Mouse (Mus musculus) layer of hippocampus, postnatal 14 days (tissue): ENCODE data around the gene Ankrd55. TPM values are rescaled to one million over a fixed set of nuclear protein-coding genes. Genes with fewer than 3 reads are reported as not detected.
"Not testable (repeated sequence)": the region's sequence is repeated elsewhere in the genome, so short reads cannot be mapped to it uniquely, and the experiment has no call there.

Experiments
- DNase-seq, 2 experiments: peaks; one replicate each; pipeline ENCODE4 v3.0.0; 2021 to 2022; ENCODE audit warnings: low spot score in 2 of 2, mixed read lengths in 1 of 2
- total RNA-seq, 2 experiments: library from RNA; stranded (reverse); gene quantifications; 2 replicates each; pipeline ENCODE4 v1.2.3; 2021

The Ankrd55 gene
- total RNA-seq, 2 experiments from 2014 or later = 5.7 to 7.0 TPM

DNA sequence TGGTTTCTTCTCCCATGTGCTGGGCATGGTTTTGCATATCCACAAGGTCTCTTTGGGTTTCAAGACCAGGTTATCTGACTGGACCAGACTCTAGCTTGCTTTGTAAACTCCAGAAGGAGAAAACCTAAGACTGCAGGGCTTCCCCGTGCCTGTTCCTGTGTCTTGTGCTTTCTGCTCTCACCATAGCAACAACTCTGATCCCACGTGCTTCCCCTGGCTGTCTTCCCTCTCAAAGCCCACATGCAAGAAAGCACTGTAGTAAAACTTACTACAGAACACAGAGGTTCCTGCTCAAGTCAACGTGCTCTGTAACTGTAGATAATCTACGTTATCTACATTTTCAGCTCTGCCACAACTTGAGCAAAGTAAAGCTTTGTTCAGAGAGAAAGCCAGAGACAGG is 4.2 kb downstream of the Ankrd55 start:
- peak; percentile 41 to 57 for DNase-seq

DNA sequence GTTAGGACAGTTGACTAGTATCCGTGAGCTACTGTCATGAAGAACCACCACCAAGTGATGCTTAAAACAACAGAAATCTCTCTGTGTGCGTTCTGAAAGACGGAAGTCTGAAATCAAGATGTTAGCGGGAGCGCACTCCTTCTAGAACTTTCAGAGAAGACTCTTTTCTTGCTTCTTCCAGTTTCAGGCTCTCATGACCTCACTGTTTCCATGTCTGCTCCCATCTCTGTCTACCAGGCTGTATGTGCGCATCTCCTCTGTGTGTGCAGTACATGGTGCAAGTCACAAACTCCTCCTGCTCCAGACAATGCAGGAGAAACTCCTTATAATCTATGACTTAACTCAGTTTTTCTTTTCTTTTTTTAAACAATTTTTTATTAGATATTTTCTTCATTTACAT is 4.8 kb downstream of the Ankrd55 start:
- DNase-seq = no peak

DNA sequence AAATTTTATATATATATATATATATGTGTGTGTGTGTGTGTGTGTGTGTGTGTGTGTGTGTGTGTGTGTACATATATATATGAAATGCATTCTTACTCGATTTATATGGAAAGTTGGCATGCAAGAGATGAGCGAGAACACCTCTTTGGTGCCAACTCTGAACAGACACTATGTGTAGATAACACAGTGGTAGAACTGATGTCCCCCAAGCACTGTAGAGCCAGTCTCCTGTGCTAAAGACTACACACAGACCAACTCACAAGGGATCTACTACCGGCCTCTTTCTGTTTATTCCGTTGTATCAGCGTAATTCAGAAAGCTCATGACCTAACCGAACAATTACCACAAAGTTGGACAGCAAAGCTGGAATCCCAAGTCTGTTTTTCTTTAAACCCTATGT is 6.2 kb downstream of the Ankrd55 start:
- no peak for DNase-seq

DNA sequence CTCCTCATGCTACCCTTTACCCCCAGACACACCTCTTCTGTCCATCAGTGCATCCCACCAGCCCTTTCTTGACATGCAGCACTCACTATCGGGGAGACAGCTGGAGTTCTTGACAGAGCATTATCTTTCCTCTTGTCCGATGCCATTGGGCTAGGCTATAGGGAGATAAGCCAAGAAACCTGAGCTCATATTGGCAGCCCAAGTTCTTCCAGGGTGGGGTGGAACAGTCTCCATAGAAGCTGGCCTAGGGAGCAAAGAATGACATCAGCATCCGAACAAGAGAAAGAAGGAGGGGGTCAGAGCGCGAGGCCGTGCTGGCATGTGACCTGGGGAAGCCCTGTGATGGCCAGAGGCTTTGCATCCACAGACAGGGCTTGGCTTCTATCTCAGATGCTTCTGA is 9.5 kb downstream of the Ankrd55 start:
- DNase-seq = no peak

DNA sequence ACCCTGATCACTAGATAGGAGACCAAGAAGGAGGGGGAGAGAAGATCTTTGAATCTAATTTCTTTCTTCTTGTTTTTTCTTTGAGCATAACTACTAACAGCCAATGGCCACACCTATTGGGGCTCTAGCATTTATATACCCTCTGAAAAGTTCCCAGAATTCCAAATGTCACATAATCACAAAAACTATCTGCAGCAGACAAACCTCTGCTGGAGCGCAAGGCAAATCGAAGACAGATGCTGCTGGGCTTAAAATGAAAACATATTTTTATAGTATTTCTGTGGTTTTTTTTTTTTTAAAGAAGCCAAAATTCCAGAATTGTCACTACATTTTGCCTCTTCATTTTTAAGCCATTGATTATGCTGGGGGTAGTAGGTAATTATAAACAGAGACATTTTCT is 15.2 kb downstream of the Ankrd55 start:
- DNase-seq = no peak

DNA sequence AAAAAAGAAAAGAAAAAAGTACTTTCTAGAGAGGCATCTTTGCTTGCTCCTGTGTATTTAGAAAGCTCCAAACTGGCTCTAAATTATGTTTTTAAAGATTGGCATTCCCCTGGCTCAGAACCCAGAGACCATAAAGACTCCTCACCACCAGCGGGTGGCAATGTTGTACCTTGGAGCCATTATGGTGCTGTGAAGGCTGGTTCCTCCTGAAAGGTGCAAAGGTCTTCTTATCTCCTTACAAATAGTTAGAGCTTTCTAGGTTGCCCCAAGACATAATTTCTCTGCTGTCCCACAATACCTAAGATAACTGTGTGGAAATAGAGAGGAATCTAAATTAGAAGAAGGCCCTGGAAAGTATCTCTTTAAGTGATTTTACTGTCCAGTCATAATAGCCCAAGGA is 20.4 kb downstream of the Ankrd55 start:
- DNase-seq = peak in 1 of 2 experiments; percentile 32

DNA sequence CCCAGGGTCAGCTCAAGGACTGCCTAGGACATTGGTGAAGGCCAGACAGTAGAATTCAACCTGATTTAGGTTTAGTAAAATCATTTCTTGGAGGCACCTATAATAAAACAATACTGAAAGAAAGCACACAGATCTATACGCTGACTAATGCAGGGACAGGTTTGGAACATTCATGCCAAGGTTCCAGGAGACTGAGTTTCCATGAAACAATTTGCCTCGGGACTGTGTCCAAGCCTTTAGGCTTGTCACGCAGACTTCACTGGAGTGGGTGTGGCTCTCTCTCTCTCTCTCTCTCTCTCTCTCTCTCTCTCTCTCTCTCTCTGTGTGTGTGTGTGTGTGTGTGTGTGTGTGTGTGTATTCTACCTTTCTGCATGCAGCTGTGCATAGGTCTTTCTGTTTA is 23.4 kb downstream of the Ankrd55 start:
- not testable (repeated sequence) for DNase-seq

DNA sequence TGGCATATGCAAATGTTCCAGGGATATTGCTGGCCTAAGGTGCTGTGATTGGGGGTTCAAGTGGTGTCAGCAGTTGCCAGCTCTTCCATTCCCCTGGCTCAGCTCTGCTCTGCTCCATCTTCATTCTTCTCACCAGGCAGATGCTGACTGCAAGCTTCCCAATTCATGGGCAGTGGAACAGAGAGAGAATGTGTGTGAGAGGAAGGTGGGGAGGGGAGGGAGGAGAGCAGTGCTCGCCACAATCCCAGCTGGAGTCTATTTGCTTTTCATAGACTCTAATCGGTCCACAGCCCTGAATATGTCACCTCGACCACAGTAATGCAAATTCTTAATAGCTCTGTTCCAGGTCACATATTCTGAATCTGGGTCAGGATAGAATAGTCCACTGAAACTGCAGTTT is 27.2 kb downstream of the Ankrd55 start:
- DNase-seq = peak in 1 of 2 experiments; percentile 20

DNA sequence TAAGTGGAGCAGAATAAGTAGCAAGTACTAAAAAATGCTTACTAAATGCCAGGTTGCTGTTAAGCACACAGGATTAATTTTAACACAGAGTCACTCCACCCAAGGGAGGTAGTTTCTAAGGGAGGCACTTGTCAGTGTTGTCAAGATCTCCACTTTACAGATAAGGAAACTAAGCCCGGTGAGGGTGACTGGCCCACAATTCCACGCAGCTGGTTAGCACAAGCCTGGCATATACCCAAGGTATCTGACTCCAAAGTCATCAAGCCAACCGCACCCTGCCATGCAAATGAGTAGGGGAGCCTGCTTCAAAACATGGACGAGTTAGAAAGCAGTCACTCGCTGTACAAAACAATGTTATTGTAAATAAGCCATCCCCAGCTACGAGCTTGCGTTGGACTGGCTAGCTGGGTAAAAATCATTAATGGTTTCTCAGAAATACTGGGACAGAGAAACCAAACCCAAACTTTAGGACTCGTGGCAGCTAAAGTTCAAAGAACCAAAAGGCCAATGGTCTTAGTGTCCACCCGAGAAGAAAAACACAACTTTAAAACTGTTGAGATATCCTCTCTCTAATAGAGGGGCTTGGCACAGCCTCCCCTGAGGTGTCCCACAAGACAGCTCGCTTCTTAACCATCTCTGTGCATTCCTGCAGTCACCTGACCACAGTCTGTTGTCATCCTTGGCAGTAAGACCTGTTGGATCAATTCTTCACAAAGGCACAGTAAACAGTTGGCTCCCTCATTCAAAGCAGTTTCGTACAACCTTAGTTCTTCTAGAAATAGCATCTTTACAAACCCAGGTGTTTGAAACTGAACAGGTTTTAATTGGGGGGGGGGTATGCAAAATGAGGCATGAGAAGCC is 28.6 kb downstream of the Ankrd55 start:
- DNase-seq = no peak

DNA sequence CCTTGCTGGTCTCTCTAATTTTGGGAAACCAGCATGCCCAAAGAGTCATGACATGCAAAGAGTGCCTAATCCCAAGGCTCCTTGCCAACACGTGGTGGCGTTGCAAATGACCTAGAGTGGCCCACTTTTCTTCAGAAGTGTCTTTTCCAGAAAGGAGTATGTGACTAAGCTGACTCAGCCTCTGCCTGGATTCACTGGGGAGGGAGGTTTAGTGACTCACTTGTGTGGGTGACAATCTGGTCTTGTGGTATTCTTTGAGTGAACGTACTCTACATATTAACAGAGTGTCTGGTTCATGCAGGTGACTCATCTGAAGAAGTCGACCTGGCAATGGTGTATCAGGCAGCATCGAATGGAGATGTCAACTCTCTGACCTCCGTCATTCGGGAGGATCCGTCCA is 29.9 kb downstream of the Ankrd55 start:
- DNase-seq = no peak

DNA sequence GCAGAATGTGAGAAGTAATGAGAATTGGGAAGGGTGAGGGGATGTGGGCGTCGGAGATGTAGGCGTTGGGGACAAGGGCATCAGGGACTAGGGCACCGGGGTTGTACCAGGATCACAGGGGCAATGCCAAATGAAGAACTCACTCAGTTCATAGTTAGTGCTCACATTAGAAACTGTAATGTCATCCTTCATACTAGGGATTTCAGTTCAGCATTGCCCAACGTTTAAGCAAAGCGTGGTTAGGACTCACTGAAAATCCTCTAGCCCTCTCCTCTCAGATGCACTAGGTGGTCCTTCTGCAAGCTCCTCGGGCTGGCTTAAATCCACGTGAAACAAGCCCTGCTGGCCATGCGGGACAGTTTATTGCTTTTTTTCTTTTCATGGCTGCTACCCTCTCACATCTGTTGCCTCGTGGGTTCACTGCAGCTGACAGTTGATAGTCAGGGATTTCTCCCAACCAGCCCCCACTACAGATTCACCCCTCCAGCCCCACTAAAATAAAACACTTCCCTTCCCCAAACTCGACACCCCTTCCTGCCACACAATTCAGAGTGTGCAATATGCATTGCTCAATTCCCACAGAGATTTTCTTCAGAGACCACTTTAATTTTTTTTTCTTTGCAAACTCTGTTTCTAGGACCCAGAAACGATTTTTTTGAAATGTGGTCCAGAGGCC is 35.5 kb downstream of the Ankrd55 start:
- no peak for DNase-seq

DNA sequence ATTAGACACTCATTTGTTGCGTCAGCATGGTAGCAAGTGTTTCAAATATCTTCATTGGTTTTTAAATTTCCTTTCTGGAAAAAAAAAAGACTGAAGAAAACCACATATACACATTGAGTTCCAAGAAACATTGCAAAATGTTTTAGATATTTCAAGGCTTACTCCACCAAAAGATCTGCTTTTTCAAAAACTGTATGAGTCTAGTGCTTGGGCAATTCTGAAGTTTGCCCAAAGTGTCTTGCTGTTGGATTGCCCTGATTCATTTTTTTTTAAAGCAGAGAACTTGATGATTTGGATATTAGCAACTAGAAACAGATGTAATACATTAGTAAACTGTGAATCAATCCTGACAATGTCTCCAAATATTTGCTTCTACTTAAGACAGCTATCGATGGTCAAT is 36.9 kb downstream of the Ankrd55 start:
- DNase-seq = no peak

DNA sequence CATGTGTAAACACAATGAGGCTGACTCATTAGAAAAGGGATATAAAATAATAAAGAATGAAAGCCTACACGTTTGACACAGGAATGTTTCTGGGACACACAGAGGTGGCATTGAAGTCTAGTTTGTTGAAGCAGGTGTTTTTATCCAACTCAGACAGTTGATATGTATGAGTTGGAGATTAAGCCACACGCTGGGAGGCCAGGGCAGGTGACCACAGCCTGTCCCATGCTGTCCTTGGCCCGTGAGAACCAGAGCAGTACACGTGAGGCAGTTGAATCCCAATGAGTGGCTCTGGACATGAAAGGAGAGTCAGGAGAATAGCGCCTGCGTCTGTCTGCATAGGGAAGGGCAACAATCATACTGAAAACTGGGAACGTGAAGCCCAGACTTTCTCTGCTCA is 38.2 kb downstream of the Ankrd55 start:
- no peak for DNase-seq

DNA sequence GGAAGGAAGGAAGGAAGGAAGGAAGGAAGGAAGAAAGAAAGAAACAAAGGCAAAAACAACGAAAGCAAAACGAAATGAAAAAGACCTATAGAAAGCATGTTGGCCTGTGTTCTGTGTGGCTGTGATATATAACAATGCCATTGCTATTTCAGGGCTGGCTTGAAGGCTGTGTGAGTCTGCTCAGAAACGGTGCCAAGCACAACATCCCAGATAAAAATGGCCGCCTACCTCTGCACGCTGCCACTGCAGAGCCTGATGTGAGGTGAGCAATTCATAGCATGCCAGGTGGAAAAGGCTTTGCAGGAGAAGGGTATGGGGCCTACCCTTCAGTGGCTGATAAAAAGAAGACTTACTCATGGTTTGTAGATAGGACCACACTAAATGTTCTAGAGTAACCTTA is 38.7 kb downstream of the Ankrd55 start:
- no peak for DNase-seq

DNA sequence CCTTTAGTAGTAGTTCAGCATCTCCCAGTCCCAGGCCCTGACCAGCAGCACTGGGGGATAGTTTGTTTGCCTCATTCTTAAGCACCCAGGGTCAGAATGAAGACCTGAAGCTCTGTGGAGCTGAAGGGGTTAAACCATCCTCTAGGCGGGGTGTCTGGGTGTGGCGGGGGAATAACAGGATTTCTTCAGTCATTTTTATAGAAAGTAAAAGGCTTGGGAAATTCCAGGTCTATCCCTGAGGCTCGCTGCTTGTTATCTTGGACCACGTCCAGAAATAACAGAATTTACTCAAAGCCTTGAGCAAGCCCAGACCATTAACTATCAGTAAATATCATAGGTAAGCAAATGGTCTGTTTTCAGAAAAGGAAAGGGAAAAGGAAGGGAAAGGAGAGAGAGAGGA is 39.3 kb downstream of the Ankrd55 start:
- no peak for DNase-seq

DNA sequence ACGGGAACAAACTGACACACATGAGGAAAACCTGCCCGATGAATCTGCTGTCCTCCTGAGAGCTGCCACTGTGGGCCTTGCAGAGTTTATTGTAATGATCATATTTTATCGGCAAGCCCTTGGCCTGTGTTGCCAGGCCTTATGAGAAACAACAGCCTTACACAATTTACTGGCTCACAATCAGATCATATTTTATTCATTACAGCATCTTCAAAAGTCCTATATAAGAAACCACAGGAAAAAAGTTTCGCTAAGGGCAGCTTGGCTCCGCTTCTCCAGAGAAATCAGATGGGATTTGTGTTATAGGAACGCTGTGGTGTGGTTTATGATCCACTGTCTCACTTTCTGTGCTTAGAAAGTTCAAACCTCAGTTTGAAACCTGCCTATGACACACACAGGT is 42.0 kb downstream of the Ankrd55 start:
- no peak for DNase-seq

DNA sequence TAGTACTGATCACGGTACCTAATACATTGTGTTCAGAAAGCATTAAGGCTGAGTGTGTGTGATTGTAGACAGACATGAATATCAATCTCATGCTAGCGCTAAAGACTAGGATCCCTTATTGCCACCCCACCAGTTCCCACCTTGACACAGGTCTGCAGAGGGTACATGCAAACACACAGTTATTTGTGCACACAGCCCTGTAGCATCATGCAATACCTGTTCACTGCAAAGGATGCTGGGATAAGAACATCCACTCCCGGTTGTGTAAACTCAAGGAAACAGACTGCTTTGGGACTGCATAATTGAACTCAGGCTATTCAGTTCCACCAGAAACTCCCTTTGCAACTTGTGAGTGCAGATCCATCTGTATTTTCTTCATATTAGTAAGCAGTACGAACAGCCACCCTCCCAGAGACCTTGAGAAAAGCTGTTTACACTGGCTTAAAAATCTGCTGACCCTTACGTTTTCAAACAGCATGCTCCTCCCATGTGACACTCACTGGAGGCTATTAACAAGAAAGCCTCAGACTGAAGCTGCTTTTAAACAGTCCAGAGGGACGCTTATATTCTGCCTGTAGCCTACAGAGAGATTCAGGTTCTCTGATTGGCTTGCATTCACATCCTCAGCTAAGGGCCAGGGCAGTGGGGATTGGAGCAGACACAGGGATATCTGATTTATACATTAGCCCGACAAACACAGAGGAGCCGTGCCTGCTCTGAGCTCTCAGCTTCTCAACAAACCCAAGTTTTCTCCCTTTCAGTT is 42.8 kb downstream of the Ankrd55 start:
- DNase-seq = peak in 1 of 2 experiments; percentile 43

DNA sequence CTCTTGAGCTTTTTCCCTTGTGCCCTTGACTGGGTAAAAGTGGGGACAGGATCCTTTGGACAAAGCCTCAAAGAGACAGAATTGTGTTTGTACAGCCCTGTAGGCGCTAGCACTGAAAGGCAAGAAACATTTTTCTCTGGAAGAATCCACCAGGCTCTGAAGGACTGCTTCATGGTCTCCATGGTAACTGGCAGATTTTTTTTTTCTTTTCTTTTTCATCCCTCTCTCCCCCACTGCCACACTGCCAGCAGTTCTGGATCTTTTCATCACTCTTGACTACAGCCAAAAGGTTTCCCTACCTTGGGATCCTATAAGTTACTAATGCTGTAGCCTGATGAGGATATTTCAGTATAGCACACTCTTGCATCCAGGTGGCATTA is 43.4 kb downstream of the Ankrd55 start:
- peak in 1 of 2 experiments; percentile 50 for DNase-seq

DNA sequence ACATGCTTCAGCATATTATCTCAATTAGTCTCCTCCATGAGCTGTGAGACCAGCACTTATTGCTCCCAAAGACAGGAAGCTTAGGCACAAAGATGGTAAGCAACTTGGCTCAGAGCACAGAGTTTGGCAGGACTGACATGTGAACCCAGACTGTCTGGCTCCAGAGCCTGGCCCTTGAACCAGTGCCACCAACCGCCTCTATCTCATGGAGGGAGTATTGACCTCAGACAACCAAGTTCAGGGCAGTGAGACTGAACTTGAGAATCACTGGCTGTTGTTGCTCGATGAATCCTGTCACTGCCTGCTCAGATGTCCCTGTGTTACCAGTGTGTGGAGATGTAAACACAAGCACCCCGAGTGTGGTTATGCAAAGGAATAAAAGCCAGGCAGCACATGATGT is 47.3 kb downstream of the Ankrd55 start:
- DNase-seq = no peak

DNA sequence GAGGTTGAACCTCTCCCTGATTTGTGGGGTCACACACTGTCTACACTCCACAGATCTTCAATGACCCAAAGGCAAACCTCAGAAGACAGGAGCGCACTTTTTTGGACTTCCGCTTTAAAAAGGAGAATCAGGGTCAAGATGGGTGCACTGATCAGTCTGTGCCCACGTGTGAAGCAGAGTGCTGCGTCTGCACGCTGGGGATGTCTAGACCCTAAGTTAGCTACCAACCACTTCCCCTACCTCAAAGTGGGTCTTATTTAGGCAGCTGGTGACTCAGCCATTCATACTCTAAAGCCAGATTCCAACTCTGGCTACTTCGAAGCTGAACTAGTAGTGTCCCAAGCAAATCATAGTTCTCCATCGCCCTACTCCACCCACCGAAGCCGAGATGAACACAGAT is 48.9 kb downstream of the Ankrd55 start:
- no peak for DNase-seq

DNA sequence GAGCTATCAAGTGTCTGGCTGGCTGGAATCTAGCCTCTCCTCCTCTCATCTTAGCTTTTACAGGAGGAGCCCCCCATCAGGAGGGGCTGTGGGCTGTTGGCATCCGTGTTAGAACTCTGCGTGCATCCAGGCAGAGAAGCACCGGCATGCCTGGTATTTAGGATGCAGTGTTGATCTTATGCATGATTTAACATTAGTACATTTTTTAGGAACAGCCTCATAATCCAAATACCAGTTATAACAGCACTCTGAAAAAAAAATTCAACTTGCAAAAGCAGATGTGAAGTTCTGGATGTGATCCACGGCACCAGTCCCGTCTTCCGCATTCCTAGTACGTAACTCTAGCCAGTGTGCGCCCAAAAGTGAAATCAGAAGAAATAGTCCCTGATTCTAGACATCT is 52.0 kb downstream of the Ankrd55 start:
- no peak for DNase-seq

DNA sequence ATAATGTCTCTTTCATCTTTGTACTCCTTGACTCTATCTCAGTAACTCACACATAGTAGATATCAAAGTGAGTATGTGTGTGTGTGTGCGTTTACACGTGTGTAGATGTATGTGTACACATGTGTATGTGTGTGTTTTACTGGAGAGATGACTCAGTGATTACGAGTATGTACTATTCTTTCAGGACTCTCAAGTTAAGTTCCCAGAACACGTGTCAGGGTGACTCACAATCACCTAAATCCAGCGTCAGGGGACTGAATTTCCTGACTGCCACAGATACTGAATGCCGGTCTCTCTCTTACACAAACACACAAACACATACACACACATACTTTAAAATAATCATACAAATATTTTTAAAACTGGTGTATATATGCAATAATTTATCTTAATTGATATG is 52.5 kb downstream of the Ankrd55 start:
- no peak for DNase-seq
